21 mouse cellular contexts compared by ENCODE assay signal in genomic region chr9:112217161-112217560, GRCm38 (mm10). TPM values are rescaled to one million over a fixed set of nuclear protein-coding genes. Genes with fewer than 3 reads are reported as not detected.
A peak's percentile ranks its signal among the peaks of the same experiment; 100 is the strongest.
DNase-seq lines count a peak whose midpoint lies in the region; ATAC-seq lines count a peak whose summit lies in the region.
"Had no signal": no experiment of that assay in that cellular context is flagged by ENCODE, and none has a peak within 500 bp of the region (broad histone marks: within the 10 kb centered on the region; RNA-seq: fewer than 3 reads in every experiment).

No protein-coding gene starts in this region.

- 84% methylated on average over 4 of the region's 4 CpGs for WGBS in hindbrain, embryonic 13.5 days

- peak; percentile 41 for ATAC-seq in CD4-positive, CD25-positive, alpha-beta regulatory T cell, adult 4 months
- no peak for ATAC-seq in hindbrain, embryonic 13.5 days (ENCODE audit: low FRiP score)

- no peak overlapping the region for H3K9ac ChIP-seq in hindbrain, embryonic 13.5 days
- H3K9ac ChIP-seq: forebrain, embryonic 12.5 days; limb, embryonic 12.5 days; liver, embryonic 13.5 days; lung, embryonic 15.5 days had no signal

- H3K9me3 ChIP-seq in hindbrain, embryonic 13.5 days: no peaks in the 10 kb centered on the region
- H3K9me3 ChIP-seq: forebrain, embryonic 12.5 days; limb, embryonic 12.5 days; liver, embryonic 13.5 days; lung, embryonic 15.5 days; midbrain, embryonic 10.5 days had no signal

- H3K27me3 ChIP-seq in hindbrain, embryonic 13.5 days: no peaks in the 10 kb centered on the region
- H3K27me3 ChIP-seq: forebrain, embryonic 12.5 days; limb, embryonic 12.5 days; liver, embryonic 13.5 days; lung, embryonic 15.5 days had no signal

- peak; percentile 20 for DNase-seq in gastrocnemius, postnatal 25 days
- no peak for DNase-seq in gastrocnemius, adult 18-20 months (ENCODE audit: low spot score)
- DNase-seq in naive thymus-derived CD4-positive, alpha-beta T cell, adult 2 months (ENCODE audit: low read depth): peak; percentile 30
- peak; percentile 90 for DNase-seq in thymus, postnatal 14 days
- no peak for DNase-seq in kidney, adult 18-20 months
- DNase-seq: adrenal gland, postnatal 25 days; cerebellum, adult 11-12 months; cerebellum, postnatal 25 days; heart, postnatal 4 days; kidney, adult 11 months; kidney, postnatal 14 days; liver, embryonic 13.5 days; lung, postnatal 4 days had no signal

- no peak overlapping the region for H3K27ac ChIP-seq in hindbrain, embryonic 13.5 days
- H3K27ac ChIP-seq: forebrain, embryonic 12.5 days; limb, embryonic 12.5 days; liver, embryonic 13.5 days; lung, embryonic 15.5 days; midbrain, embryonic 10.5 days had no signal

- H3K36me3 ChIP-seq in hindbrain, embryonic 13.5 days: no peaks in the 10 kb centered on the region; the same call in 1 of the 2 replicates
- H3K36me3 ChIP-seq: forebrain, embryonic 12.5 days; G1E; limb, embryonic 12.5 days; liver, embryonic 13.5 days; lung, embryonic 15.5 days; midbrain, embryonic 10.5 days had no signal

- no peak overlapping the region for H3K4me2 ChIP-seq in hindbrain, embryonic 13.5 days
- H3K4me2 ChIP-seq: forebrain, embryonic 12.5 days; heart, embryonic 11.5 days; limb, embryonic 12.5 days; liver, embryonic 13.5 days; lung, embryonic 15.5 days had no signal

- peaks cover 8% of the 10 kb centered on the region for H3K4me1 ChIP-seq in hindbrain, embryonic 13.5 days (replicated peaks)
- H3K4me1 ChIP-seq: forebrain, embryonic 12.5 days; liver, embryonic 13.5 days; lung, embryonic 15.5 days; midbrain, embryonic 10.5 days had no signal

- no peak overlapping the region for H3K4me3 ChIP-seq in hindbrain, embryonic 13.5 days
- H3K4me3 ChIP-seq: forebrain, embryonic 12.5 days; limb, embryonic 12.5 days; liver, embryonic 13.5 days; lung, embryonic 15.5 days; midbrain, embryonic 10.5 days had no signal

RNA-seq across cellular contexts. Expression of gene Arpp21, which starts 18.6 kb away (rescaled TPM):
- 10 to 100 TPM; 22.5 to 41.4 TPM for total RNA-seq in gastrocnemius, postnatal 25 days (2021)
- 10 to 100 TPM in 1 of 2 experiments, 1 to 10 TPM in 1; 6.8 to 10.7 TPM for total RNA-seq in gastrocnemius, adult 18-20 months (2021)
- under 1 TPM in 1 of 2 experiments, not detected in 1; 0.36 TPM for polyA plus RNA-seq in CD4-positive, CD25-positive, alpha-beta regulatory T cell, adult 4 months (2017; shearing (Covaris generic))
- polyA plus RNA-seq in hindbrain, embryonic 13.5 days (2015; fragmentation: Nextera tagmentation; extraction: Ambion mirVana): 40.2 and 44.0 TPM in 2 replicates
- total RNA-seq: adrenal gland, postnatal 25 days had no signal
- polyA plus RNA-seq: G1E had no signal

Comparison
In these comparisons a context has a peak if more than half of its experiments do, and no peak if none do; other contexts are left out.
1. DNase-seq: peak in gastrocnemius, postnatal 25 days (single experiment), naive thymus-derived CD4-positive, alpha-beta T cell, adult 2 months (single experiment) and thymus, postnatal 14 days (single experiment); none in gastrocnemius, adult 18-20 months (single experiment) and kidney, adult 18-20 months (single experiment).